Mouse (Mus musculus) kidney, postnatal 0 days (tissue): Measurements from ENCODE around the gene Pan3. TPM values are rescaled to one million over a fixed set of nuclear protein-coding genes. Genes with fewer than 3 reads are reported as not detected.

Experiments
- ATAC-seq: fragments of 200-750 bp; cut with Nextera tagmentation; replicated peaks from 2 replicates; pipeline ENCODE4 v1.8.0; 2017; ENCODE audit warnings: low read depth, moderate number of reproducible peaks, moderate TSS enrichment, moderate library complexity; ENCODE audit not compliant: low FRiP score
- DNase-seq: peaks from one replicate; pipeline ENCODE4 v3.0.0-alpha.2; 2016; ENCODE audit warnings: low spot score
- H3K27ac ChIP-seq: fragments of 300-500 bp; sonication (generic); 2 replicates; pipeline ENCODE4 v1.5.1; 2014; ENCODE audit warnings: mild to moderate bottlenecking
- H3K27me3 ChIP-seq: fragments of 300-500 bp; sonication (generic); 2 replicates; pipeline ENCODE4 v1.6.1; 2014; ENCODE audit warnings: low read length, mixed read lengths; ENCODE audit not compliant: insufficient read depth
- H3K36me3 ChIP-seq: fragments of 300-500 bp; sonication (generic); 2 replicates; pipeline ENCODE4 v1.6.1; 2014; ENCODE audit warnings: low read length, mixed read lengths; ENCODE audit not compliant: insufficient read depth
- H3K4me1 ChIP-seq: fragments of 300-500 bp; sonication (generic); replicated peaks from 2 replicates; pipeline ENCODE4 v1.6.1; 2014; ENCODE audit warnings: antibody characterized with exemption, low read length, mixed read lengths; ENCODE audit not compliant: insufficient read depth
- H3K4me2 ChIP-seq: fragments of 300-500 bp; sonication (generic); 2 replicates; pipeline ENCODE4 v1.6.1; 2014; ENCODE audit warnings: mild to moderate bottlenecking, low read length, moderate library complexity, mixed read lengths
- H3K4me3 ChIP-seq: fragments of 300-500 bp; sonication (generic); replicated peaks from 2 replicates; pipeline ENCODE4 v1.5.1; 2014; ENCODE audit warnings: low read depth, low read length
- H3K9ac ChIP-seq: fragments of 300-500 bp; sonication (generic); 2 replicates; pipeline ENCODE4 v1.6.1; 2014; ENCODE audit warnings: low read depth, low read length
- H3K9me3 ChIP-seq: fragments of 300-500 bp; sonication (generic); replicated peaks from 2 replicates; pipeline ENCODE4 v1.6.1; 2016; ENCODE audit warnings: low read length, inconsistent platforms, mixed read lengths
- CTCF ChIP-seq: IDR thresholded peaks from 2 replicates; pipeline ENCODE4 v1.5.1; 2016; ENCODE audit warnings: antibody characterized with exemption, low read depth, mild to moderate bottlenecking, moderate library complexity
- WGBS: fragments of 180-500 bp; shearing (Covaris S2); extraction: QIAGEN DNeasy Blood & Tissue Kit; methylation state at CpG from one replicate; pipeline ENCODE4 v1.1.7; 2014; 5-methylcytosine and 5-hydroxymethylcytosine counted together
- polyA plus RNA-seq: library from polyadenylated mRNA; unstranded; fragments of >200 nt; fragmentation: Nextera tagmentation; extraction: Ambion mirVana; gene quantifications from 2 replicates; pipeline ENCODE4 v1.2.1, GENCODE M21; 2015

Gene Pan3
- polyA plus RNA-seq, 1 experiment from 2014 or later, result 69.9 TPM

- Histone ChIP-seq H3K36me3 (no peaks in the 10 kb centered on the region), H3K4me2 (no peak overlapping the region), H3K4me1 (peaks cover 39% of the 10 kb centered on the region), H3K4me3 (no peak overlapping the region), H3K27me3 (no peaks in the 10 kb centered on the region), H3K9ac (no peak overlapping the region), H3K27ac (no peak overlapping the region; the same call in 1 of the 2 replicates), H3K9me3 (no peaks in the 10 kb centered on the region)
- 71% methylated on average over 5 of the region's 5 CpGs for WGBS
- DNase-seq (no peak), ATAC-seq (no peak)
- no peak for TF ChIP-seq CTCF
Measured at GRCm38 (mm10) chr5:147436491-147436890, 6.5 kb downstream of the Pan3 start.

DNA sequence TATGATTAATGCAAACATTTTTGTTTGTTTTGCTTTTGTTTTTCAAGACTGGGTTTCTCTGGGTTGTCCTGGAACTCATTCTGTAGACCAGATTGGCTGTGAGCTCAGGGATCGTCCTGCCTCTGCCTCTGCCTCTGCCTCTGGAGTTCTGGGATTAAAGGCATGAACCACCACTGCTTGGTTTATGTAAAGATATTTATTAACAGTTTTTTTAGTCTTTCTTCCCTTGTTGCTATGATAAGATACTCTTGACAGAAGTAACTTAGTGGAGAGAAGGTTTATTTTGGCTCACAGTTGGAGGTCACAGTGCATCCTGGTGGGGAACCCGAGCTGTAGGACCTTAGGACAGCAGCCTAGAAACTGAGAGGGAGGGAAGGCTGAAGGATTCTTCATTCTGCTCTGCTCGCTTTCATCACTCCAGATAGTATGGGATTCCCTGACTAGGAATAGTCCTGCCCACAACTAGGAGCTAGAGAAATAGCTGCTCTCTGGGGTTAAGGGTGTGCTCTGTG, 11.1 kb downstream of the Pan3 start:
- TF ChIP-seq CTCF, result no peak
- no peak for ATAC-seq
- 66% methylated on average over 3 of the region's 3 CpGs for WGBS

GRCm38 (mm10) chr5:147441979-147442378, 12.0 kb downstream of the Pan3 start:
- Histone ChIP-seq H3K4me3 (no peak overlapping the region), H3K4me1 (peaks cover 6% of the 10 kb centered on the region; the same call in 1 of the 2 replicates), H3K27ac (no peak overlapping the region), H3K27me3 (no peaks in the 10 kb centered on the region), H3K36me3 (no peaks in the 10 kb centered on the region), H3K9ac (no peak overlapping the region), H3K9me3 (no peaks in the 10 kb centered on the region), H3K4me2 (no peak overlapping the region)
- no peak for ATAC-seq
- DNase-seq, result no peak
- no peak for TF ChIP-seq CTCF
- WGBS, result 88% methylated on average over 1 of the region's 1 CpGs

More for the DNA sequence above, 11.1 kb downstream of the Pan3 start:
- peaks cover 10% of the 10 kb centered on the region; the same call in 1 of the 2 replicates for H3K4me1 ChIP-seq
- DNase-seq, result no peak
- no peaks in the 10 kb centered on the region for H3K36me3 ChIP-seq
- H3K27me3 ChIP-seq, result no peaks in the 10 kb centered on the region
- H3K9ac ChIP-seq, result no peak overlapping the region
- no peak overlapping the region for H3K4me3 ChIP-seq
- H3K4me2 ChIP-seq, result no peak overlapping the region
- no peaks in the 10 kb centered on the region for H3K9me3 ChIP-seq
- H3K27ac ChIP-seq, result no peak overlapping the region

DNA sequence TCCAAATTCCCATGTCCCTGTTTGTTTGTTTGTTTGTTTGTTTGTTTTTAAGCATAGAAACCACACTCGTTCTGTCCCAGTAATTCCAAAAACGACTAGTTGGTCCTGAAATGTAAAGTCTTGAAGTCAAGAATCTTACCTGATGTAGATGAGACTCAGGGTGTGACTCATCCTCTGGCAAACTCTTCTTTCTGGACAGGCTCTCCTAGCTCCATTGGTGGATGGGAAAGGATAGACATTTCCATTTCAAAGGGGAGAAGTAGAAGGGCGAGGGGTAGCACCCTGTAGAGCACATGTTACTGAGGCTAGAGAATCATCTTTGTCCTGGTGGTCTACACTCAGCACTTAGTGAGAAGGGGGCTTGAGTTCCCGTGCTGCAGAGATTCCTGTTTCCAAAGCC, 12.8 kb downstream of the Pan3 start:
- Histone ChIP-seq H3K9ac (no peak overlapping the region), H3K27me3 (no peaks in the 10 kb centered on the region), H3K9me3 (no peaks in the 10 kb centered on the region), H3K27ac (no peak overlapping the region), H3K36me3 (no peaks in the 10 kb centered on the region), H3K4me2 (no peak overlapping the region), H3K4me3 (no peak overlapping the region), H3K4me1 (peaks cover 8% of the 10 kb centered on the region; the same call in 1 of the 2 replicates)
- no peak for TF ChIP-seq CTCF
- ATAC-seq (no peak), DNase-seq (no peak)
- WGBS, result 76% methylated on average over 4 of the region's 4 CpGs

GRCm38 (mm10) chr5:147444298-147444697, 14.3 kb downstream of the Pan3 start:
- no peak for TF ChIP-seq CTCF
- Histone ChIP-seq H3K36me3 (no peaks in the 10 kb centered on the region), H3K27me3 (no peaks in the 10 kb centered on the region), H3K4me3 (no peak overlapping the region), H3K9ac (no peak overlapping the region), H3K4me1 (peaks cover 21% of the 10 kb centered on the region), H3K27ac (no peak overlapping the region), H3K4me2 (no peak overlapping the region), H3K9me3 (no peaks in the 10 kb centered on the region)
- ATAC-seq, result no peak
- WGBS, result 91% methylated on average over 6 of the region's 6 CpGs
- DNase-seq, result no peak

DNA sequence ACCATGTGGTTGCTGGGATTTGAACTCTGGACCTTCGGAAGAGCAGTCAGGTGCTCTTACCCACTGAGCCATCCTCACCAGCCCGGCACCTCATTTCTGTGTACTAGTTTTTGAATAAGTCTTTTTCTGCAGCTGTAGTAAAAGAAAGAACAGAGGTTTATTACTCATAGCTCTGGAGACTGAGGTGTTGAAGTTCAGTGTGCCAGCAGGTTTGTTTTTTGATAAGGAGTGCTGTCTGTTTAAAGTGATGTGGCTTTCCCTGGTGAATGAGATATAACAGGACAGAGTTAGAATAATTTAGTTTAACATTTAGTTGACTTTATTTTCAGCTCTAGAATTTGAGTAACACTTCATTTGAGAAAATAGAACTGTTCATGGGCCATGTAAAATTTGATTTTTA, 14.8 kb downstream of the Pan3 start:
- H3K9ac ChIP-seq, result no peak overlapping the region
- no peaks in the 10 kb centered on the region for H3K36me3 ChIP-seq
- no peaks in the 10 kb centered on the region for H3K9me3 ChIP-seq
- H3K4me1 ChIP-seq, result peaks cover 21% of the 10 kb centered on the region
- WGBS, result 89% methylated on average over 2 of the region's 2 CpGs
- DNase-seq (no peak), ATAC-seq (no peak)
- no peak overlapping the region for H3K4me2 ChIP-seq
- H3K27me3 ChIP-seq, result no peaks in the 10 kb centered on the region
- no peak for TF ChIP-seq CTCF
- H3K27ac ChIP-seq, result no peak overlapping the region
- no peak overlapping the region for H3K4me3 ChIP-seq

- H3K36me3 ChIP-seq, result no peaks in the 10 kb centered on the region
- H3K27ac ChIP-seq, result no peak overlapping the region
- DNase-seq, result no peak
- H3K4me2 ChIP-seq, result no peak overlapping the region
- H3K9ac ChIP-seq, result no peak overlapping the region
- ATAC-seq, result no peak
- peaks cover 21% of the 10 kb centered on the region for H3K4me1 ChIP-seq
- TF ChIP-seq CTCF, result no peak
- no peak overlapping the region for H3K4me3 ChIP-seq
- no peaks in the 10 kb centered on the region for H3K27me3 ChIP-seq
- H3K9me3 ChIP-seq, result no peaks in the 10 kb centered on the region
- 72% methylated on average over 4 of the region's 4 CpGs for WGBS
Measured at GRCm38 (mm10) chr5:147445252-147445651, 15.3 kb downstream of the Pan3 start.
